ENCODE assay signal across 13 mouse cellular contexts in genomic region chr15:56807611-56808010, GRCm38 (mm10).
DNase-seq lines count a peak whose midpoint lies in the region; ATAC-seq and TF ChIP-seq lines count a peak whose summit lies in the region.
"Had no signal": no experiment of that assay in that cellular context is flagged by ENCODE, and none has a peak within 500 bp of the region (broad histone marks: within the 10 kb centered on the region; RNA-seq: fewer than 3 reads in every experiment).

No protein-coding gene starts in this region.

- peak; percentile 37; the same call in 1 of the 2 replicates for ATAC-seq in embryonic facial prominence, embryonic 14.5 days (ENCODE audit: low read depth)
- peak; percentile 51; the same call in 1 of the 2 replicates for ATAC-seq in limb, embryonic 11.5 days (ENCODE audit: insufficient number of reproducible peaks, low FRiP score, low TSS enrichment, low read depth)
- ATAC-seq: hindbrain, postnatal 0 days had no signal

- H3K4me1 ChIP-seq in lung, adult 2 months (ENCODE audit: control insufficient read depth, insufficient read depth, low read length): no peaks in the 10 kb centered on the region
- no peaks in the 10 kb centered on the region for H3K4me1 ChIP-seq in embryonic facial prominence, embryonic 14.5 days (ENCODE audit: control insufficient read depth, insufficient read depth, low read length)
- H3K4me1 ChIP-seq in limb, embryonic 11.5 days (ENCODE audit: control insufficient read depth, insufficient read depth, low read length): no peaks in the 10 kb centered on the region
- H3K4me1 ChIP-seq: limb, embryonic 12.5 days; midbrain, embryonic 12.5 days had no signal

- no peaks in the 10 kb centered on the region for H3K27me3 ChIP-seq in embryonic facial prominence, embryonic 14.5 days (replicated peaks; ENCODE audit: control insufficient read depth, insufficient read depth, low read length)
- no peaks in the 10 kb centered on the region for H3K27me3 ChIP-seq in limb, embryonic 11.5 days (ENCODE audit: control insufficient read depth, insufficient read depth, low read length)
- H3K27me3 ChIP-seq: limb, embryonic 12.5 days; midbrain, embryonic 12.5 days had no signal

- TF ChIP-seq POLR2A in lung, adult 2 months (IDR thresholded peaks at IDR 0.05; ENCODE audit: borderline replicate concordance, extremely low read depth, low read depth, low read length): no peak

- peak; percentile 6 to 16 for DNase-seq in lung, adult 18-20 months
- DNase-seq in lung, adult 2 months: no peak
- DNase-seq in embryonic facial prominence, embryonic 14.5 days (ENCODE audit: low spot score): peak; percentile 45
- DNase-seq in limb, embryonic 11.5 days (ENCODE audit: low spot score): peak; percentile 63
- peak; percentile 6 for DNase-seq in retina, embryonic 14.5 days (ENCODE audit: low spot score)
- DNase-seq in left cerebral cortex, adult 11 months (ENCODE audit: low spot score): no peak
- no peak for DNase-seq in urinary bladder, postnatal 10 days (ENCODE audit: low spot score)
- no peak for DNase-seq in liver
- DNase-seq: kidney, postnatal 36 days; spleen, adult 18-20 months had no signal

- no peak overlapping the region for H3K9ac ChIP-seq in embryonic facial prominence, embryonic 14.5 days (ENCODE audit: low read depth, low read length)
- H3K9ac ChIP-seq in limb, embryonic 11.5 days (ENCODE audit: low read length): no peak overlapping the region
- H3K9ac ChIP-seq: limb, embryonic 12.5 days; midbrain, embryonic 12.5 days had no signal

- H3K36me3 ChIP-seq in embryonic facial prominence, embryonic 14.5 days (ENCODE audit: control insufficient read depth, insufficient read depth, low read length): no peaks in the 10 kb centered on the region
- H3K36me3 ChIP-seq in limb, embryonic 11.5 days (ENCODE audit: control insufficient read depth, insufficient read depth, low read length): no peaks in the 10 kb centered on the region
- H3K36me3 ChIP-seq: limb, embryonic 12.5 days; midbrain, embryonic 12.5 days had no signal

- H3K4me2 ChIP-seq in embryonic facial prominence, embryonic 14.5 days (ENCODE audit: low read depth, low read length): no peak overlapping the region
- no peak overlapping the region for H3K4me2 ChIP-seq in limb, embryonic 11.5 days (ENCODE audit: low read depth, severe bottlenecking)
- H3K4me2 ChIP-seq: limb, embryonic 12.5 days; midbrain, embryonic 12.5 days had no signal

- H3K27ac ChIP-seq in embryonic facial prominence, embryonic 14.5 days (replicated peaks; ENCODE audit: low read depth, low read length): no peak overlapping the region
- no peak overlapping the region for H3K27ac ChIP-seq in limb, embryonic 11.5 days (replicated peaks; ENCODE audit: low read depth, low read length)
- H3K27ac ChIP-seq: hindbrain, postnatal 0 days; limb, embryonic 12.5 days; midbrain, embryonic 12.5 days had no signal

- TF ChIP-seq CTCF in lung, adult 2 months (IDR thresholded peaks at IDR 0.05; ENCODE audit: insufficient read depth, low read length): no peak

- no peak overlapping the region for H3K4me3 ChIP-seq in lung, adult 2 months (replicated peaks; ENCODE audit: extremely low read depth, low read depth, low read length)
- H3K4me3 ChIP-seq in embryonic facial prominence, embryonic 14.5 days (ENCODE audit: low read depth, low read length): no peak overlapping the region
- no peak overlapping the region for H3K4me3 ChIP-seq in limb, embryonic 11.5 days (ENCODE audit: low read depth, low read length)
- H3K4me3 ChIP-seq: limb, embryonic 12.5 days; midbrain, embryonic 12.5 days had no signal

- 50% methylated on average over 5 of the region's 5 CpGs for WGBS in lung, adult 2 months
- 25% methylated on average over 5 of the region's 5 CpGs for WGBS in embryonic facial prominence, embryonic 14.5 days
- WGBS in limb, embryonic 11.5 days: 19% methylated on average over 5 of the region's 5 CpGs

- no peaks in the 10 kb centered on the region for H3K9me3 ChIP-seq in embryonic facial prominence, embryonic 14.5 days (ENCODE audit: control insufficient read depth, low read length)
- no peaks in the 10 kb centered on the region for H3K9me3 ChIP-seq in limb, embryonic 11.5 days (ENCODE audit: control insufficient read depth, low read length)
- H3K9me3 ChIP-seq: limb, embryonic 12.5 days; midbrain, embryonic 12.5 days had no signal

Comparison
In these comparisons a context has a peak if more than half of its experiments do, and no peak if none do; other contexts are left out.
1. DNase-seq: peak in lung, adult 18-20 months (2 of 2), embryonic facial prominence, embryonic 14.5 days (single experiment), limb, embryonic 11.5 days (single experiment) and retina, embryonic 14.5 days (single experiment); none in lung, adult 2 months (single experiment), left cerebral cortex, adult 11 months (single experiment), urinary bladder, postnatal 10 days (single experiment) and liver (single experiment).